Mouse (Mus musculus) cerebellum, postnatal 10 days (tissue): ENCODE measurements around the gene Pdhx.

Source experiments
- DNase-seq, 2 experiments: peaks; one replicate each; pipeline ENCODE4 v3.0.0; 2021; ENCODE audit warnings: mixed read lengths in 2 of 2

The Pdhx gene

GRCm38 (mm10) chr2:103058266-103058665, 15.0 kb downstream of the Pdhx start:
- DNase-seq, result no peak

- DNase-seq, result no peak
Measured at GRCm38 (mm10) chr2:103055820-103056219, 17.5 kb downstream of the Pdhx start.

GRCm38 (mm10) chr2:103051937-103052893, 21.1 kb downstream of the Pdhx start:
- no peak for DNase-seq

GRCm38 (mm10) chr2:103045286-103045685, 28.0 kb downstream of the Pdhx start:
- peak; percentile 21 to 24 for DNase-seq

- DNase-seq, result peak; percentile 53 to 63
Measured at GRCm38 (mm10) chr2:103040896-103041295, 32.4 kb downstream of the Pdhx start.

- no peak for DNase-seq
Measured at GRCm38 (mm10) chr2:103037831-103038230, 35.5 kb downstream of the Pdhx start.

- DNase-seq, result peak in 1 of 2 experiments; percentile 9
Measured at GRCm38 (mm10) chr2:103022728-103023127, 50.6 kb downstream of the Pdhx start.

- no peak for DNase-seq
Measured at GRCm38 (mm10) chr2:103020191-103020987, 52.9 kb downstream of the Pdhx start.

GRCm38 (mm10) chr2:103018817-103019494, 54.4 kb downstream of the Pdhx start:
- peak; percentile 24 to 51 for DNase-seq

- no peak for DNase-seq
Measured at GRCm38 (mm10) chr2:103017391-103017824, 55.9 kb downstream of the Pdhx start.

- no peak for DNase-seq
Measured at GRCm38 (mm10) chr2:103016089-103016488, 57.2 kb downstream of the Pdhx start.

- no peak for DNase-seq
Measured at GRCm38 (mm10) chr2:103012782-103013575, 60.3 kb downstream of the Pdhx start.

- no peak for DNase-seq
Measured at GRCm38 (mm10) chr2:103008221-103008620, 65.1 kb downstream of the Pdhx start.

GRCm38 (mm10) chr2:103004599-103004998, 68.7 kb downstream of the Pdhx start:
- no peak for DNase-seq

GRCm38 (mm10) chr2:102999153-102999575, 74.1 kb downstream of the Pdhx start:
- DNase-seq, result no peak

- no peak for DNase-seq
Measured at GRCm38 (mm10) chr2:102998356-102998755, 75.0 kb downstream of the Pdhx start.

- DNase-seq, result no peak
Measured at GRCm38 (mm10) chr2:102997874-102998273, 75.4 kb downstream of the Pdhx start.

- DNase-seq, result no peak
Measured at GRCm38 (mm10) chr2:102993841-102994607, 79.3 kb downstream of the Pdhx start.

- no peak for DNase-seq
Measured at GRCm38 (mm10) chr2:102992405-102992804, 80.9 kb downstream of the Pdhx start.

GRCm38 (mm10) chr2:102990301-102990702, 83.0 kb downstream of the Pdhx start:
- DNase-seq, result peak in 1 of 2 experiments; percentile 20

- peak; percentile 30 for DNase-seq
Measured at GRCm38 (mm10) chr2:102989446-102989845, 83.9 kb downstream of the Pdhx start.
